Mouse (Mus musculus) lung, postnatal 0 days (tissue): Measurements from ENCODE around the gene Kcnc4.

Experiments used
- CTCF ChIP-seq: IDR thresholded peaks from 2 replicates; pipeline ENCODE4 v1.5.1; 2016; ENCODE audit warnings: antibody characterized with exemption, mild to moderate bottlenecking
- EP300 ChIP-seq: IDR thresholded peaks from 2 replicates; pipeline ENCODE4 v1.6.1; 2016; ENCODE audit warnings: antibody characterized with exemption, mild to moderate bottlenecking, control low read depth

GRCm38 (mm10) chr3:107443866-107444265 is 15.5 kb downstream of the Kcnc4 start:
- TF ChIP-seq CTCF (no peak), EP300 (no peak)
